Mouse (Mus musculus) lung, postnatal 25 days (tissue): ENCODE results near the gene Ephx1.
"Not testable (repeated sequence)": the region's sequence is repeated elsewhere in the genome, so short reads cannot be mapped to it uniquely, and the experiment has no call there.

Experiments
- DNase-seq: peaks from one replicate; pipeline ENCODE4 v3.0.0; 2022; ENCODE audit warnings: low spot score

The Ephx1 gene

DNA sequence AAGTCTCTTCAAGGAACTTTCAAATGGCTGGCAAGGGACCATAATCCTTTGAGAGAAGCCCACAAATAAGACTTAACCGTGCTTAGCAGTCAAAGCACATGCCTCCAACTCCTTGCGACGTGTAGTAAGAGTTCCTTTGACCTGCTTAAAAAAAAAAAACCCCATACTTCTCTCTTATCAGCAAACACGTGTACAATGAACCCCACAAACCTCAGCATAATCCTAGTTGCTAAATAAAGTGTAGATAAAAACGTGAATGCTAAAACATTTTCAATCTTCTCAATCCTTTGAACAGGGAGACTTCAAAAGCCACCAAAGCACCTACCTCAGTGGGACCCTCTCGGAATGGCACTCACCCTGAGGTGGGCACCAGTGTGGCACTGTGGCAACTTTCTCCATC lies 7.3 kb downstream of the Ephx1 start:
- DNase-seq = no peak

DNA sequence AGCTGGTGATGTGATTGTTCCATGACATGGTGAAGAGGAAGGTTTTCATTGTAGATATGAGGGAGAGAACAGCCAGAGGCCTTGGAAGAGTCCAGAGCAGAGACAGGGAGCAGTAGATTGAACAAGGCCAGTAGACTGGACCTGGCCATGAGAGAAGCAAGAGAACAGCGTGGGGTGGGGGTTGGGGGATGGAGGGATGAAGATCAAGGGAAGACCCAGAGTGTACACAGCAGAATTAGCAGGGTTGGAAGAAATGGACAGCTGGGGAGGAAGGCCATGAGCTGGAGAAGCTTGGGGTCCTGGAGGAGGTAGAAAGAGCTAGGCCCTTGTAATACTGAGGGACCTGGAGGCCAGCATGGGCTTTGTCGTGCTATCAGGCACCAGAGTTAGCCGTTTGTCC lies 8.3 kb downstream of the Ephx1 start:
- no peak for DNase-seq

DNA sequence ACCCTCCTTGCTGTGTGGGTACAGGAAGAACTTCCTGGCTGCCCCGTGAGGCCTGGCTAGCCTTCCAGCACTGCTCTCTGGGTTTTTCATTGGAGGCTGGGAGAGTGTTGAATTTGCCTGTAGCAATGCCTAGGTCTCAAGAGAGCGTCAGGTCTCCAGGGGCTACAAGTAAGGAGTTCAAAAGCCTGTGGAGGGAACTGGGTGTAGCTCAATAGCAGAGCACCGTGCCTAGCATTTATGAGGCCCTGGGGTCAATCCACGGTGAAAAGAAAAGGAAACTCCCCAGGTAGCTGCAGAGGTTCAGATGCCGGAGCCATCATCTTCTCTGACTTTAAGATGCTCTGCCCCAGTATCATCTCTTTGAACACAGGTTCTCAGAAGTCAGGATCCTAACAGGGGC lies 9.1 kb downstream of the Ephx1 start:
- DNase-seq = no peak

DNA sequence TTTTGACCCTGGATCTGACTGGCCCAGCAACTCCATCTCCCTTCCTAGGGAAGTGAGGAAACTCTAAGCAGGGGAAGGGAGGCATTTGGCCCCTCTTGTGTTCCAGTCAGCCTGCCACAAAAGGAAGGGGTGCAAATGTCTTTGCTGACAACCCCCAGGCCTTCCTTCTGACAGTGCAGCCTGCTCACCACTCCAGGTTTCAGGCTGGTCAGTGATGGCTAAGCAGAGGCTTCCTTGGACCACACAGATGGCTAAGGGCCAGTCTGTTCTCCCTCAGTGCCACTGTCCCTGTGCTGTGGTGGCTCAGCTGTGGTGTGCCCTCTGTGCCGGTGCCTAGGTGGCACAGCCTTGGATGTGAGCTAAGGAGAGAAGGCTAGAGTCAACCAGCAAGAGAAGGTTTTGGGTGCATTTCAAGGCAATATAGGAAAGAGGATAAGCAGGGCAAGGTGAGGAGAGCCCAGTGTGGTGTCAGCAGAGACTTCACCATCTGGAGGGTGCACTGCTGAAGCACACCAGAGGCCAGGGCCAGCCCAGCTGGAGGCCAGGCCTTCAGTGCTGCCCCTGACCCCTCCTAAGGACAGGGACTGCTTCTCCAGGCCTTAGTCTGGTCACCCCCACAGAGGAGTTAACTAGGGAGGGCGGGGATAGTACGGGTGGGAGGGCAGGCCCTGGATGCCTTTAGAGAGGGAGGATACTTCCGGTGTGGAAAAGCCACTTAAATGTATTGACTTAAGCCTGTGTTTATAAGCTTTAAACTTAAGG lies 10.4 kb downstream of the Ephx1 start:
- no peak for DNase-seq

DNA sequence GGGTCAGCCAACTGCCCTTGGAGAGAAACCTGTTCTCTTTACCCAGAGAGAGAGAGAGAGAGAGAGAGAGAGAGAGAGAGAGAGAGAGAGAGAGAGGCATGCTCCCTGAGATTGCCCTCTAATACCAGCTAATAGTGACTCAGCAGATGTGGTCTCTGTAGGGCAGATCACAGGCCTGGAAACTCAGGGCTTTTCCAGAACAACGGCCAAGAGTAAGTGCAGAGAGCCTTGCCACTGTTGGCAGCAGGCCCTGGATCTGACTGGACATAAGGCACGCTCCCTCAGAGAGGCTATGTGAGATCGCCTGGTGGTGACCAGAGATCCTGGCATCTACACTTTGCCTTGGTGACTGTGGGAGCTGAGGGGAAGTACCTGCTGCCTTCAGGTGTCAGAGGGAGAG lies 10.9 kb downstream of the Ephx1 start:
- peak; percentile 70 for DNase-seq

DNA sequence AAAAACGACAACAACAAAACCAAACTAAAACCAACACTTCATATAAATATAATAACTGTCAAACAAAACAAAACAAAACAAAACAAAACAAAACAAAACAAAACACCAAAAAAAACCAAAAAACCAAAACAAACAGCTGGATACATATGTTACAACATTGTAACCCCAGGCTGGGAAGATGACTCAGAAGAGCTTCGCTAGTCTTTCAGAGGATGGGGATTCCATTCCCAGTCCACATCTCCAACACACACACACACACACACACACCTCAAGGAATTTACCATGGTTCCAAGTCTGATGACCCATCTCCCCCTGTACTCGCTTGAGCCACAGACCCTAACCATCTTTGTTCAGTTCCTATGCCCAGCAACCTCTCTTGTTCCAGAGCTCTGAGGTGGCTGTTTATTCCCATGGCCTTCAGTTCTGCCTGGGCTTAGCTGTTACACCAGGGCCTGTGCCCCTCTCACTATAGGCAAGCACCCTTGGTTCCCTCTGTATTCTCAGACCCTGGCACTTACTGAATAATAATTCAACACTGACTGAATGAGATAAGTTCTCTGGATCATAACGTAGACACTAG lies 11.6 kb downstream of the Ephx1 start:
- no peak for DNase-seq

DNA sequence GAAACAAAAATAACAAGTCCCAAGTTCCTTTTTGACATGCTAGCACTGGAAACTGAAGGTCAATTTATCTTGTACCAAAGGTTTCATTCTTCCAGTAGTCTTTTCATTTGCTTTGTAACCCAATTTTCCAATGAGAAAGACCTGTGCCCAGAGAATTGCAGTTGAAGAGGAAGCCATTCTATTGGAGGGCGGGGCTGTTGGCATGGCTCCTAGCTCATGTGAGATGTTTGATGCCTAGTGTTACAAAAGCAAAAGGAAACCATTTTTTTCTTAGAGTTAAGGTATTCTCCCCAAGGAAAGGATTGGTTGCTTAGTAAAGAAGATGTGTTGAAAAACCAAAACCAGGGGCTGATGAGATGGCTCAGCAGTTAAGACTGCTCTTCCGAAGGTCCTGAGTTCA lies 12.4 kb downstream of the Ephx1 start:
- DNase-seq = peak; percentile 65

DNA sequence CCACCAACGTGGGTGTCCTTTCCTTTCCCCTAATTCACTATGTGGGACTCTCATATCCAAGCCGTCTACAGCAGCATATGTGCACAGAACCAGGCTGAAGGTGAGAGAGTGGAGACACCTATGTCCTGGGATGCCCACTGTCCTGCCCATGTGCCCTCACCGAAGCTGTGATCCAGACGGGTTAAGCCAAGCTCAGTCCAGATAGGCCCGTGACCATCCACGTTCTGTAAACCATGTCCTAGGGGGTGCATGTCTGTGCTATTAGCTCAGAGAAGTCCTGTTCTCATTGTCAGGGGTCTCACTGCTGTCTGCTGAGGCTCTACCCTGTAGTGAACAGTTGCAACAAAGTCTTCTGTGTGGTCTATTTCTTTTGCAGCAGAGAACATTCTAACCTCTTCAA lies 12.9 kb downstream of the Ephx1 start:
- DNase-seq = no peak

DNA sequence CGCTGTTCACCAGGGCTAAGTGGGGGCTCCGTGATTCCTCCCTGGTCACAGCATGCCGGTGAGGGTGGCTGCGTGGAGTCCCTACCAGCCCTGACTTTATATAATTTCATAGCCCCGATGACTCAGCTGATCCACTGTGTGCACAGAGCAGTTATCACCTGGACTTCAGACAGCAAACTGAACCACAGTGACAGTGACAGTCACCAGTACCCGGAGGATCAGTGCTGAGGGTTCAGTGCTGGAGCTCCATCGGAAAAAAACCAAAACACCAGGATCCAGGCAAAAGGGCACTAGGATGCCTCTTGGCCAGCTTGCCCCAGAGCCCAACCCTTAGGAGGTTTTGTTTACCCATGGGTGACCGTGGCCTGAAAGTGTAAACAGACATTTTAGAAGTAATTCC lies 15.4 kb downstream of the Ephx1 start:
- no peak for DNase-seq

DNA sequence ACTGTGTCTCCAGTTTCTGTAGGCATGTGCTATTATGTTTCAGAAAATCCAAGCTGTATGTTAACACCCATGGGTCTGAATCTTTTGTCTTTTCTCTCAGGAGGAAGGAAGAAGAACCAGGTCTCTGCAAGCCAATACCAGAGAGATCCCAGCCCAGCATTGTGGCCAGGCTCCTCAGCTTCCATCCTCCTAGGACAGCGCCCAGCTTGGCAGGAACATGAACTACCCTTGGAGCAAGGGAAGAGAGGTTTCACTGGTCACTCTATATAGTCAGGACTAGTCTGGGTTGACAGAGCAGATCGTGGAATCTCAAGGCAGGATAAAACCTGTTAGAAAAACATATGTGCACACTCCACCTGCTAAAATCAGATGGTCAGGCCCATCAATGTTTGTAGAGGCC lies 16.9 kb downstream of the Ephx1 start:
- no peak for DNase-seq

DNA sequence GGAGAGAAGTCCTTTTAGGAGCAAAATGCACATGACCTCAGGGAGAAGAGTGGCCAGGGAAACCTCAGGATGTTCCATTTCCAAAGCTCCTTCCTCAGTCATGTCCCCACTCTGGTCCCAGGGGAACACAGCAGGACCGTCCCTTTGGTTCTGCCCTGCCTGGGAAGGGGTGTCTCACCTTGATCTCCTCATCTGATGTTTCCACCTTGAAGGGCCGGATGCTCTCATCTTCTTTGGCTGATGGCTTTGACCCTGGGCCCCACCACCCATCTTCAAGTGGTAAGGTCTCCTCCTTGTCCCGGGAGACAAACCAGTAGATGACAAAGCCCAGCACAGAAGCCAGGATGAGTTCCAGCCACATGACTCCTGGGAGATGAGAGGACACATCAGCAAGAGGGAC lies 19.1 kb downstream of the Ephx1 start:
- no peak for DNase-seq

DNA sequence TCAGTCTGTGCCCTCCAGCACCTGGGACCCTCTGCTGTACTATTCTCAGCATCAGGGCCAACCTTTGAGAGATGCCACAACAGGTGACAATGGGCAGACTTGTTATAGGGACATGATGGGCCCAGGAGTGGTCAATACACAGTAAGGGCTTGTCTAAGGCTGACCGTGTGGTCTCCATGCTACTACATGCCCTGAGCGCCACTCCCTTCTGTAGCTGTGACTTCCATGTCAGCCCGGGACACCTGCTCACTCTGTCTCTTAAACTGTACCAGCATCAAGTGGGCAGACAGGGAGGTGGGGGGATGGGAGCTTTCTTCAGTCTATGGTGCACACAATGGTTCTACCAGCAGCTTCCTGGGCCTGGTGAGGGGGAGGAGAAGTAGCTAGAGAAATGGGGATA lies 19.5 kb downstream of the Ephx1 start:
- no peak for DNase-seq

DNA sequence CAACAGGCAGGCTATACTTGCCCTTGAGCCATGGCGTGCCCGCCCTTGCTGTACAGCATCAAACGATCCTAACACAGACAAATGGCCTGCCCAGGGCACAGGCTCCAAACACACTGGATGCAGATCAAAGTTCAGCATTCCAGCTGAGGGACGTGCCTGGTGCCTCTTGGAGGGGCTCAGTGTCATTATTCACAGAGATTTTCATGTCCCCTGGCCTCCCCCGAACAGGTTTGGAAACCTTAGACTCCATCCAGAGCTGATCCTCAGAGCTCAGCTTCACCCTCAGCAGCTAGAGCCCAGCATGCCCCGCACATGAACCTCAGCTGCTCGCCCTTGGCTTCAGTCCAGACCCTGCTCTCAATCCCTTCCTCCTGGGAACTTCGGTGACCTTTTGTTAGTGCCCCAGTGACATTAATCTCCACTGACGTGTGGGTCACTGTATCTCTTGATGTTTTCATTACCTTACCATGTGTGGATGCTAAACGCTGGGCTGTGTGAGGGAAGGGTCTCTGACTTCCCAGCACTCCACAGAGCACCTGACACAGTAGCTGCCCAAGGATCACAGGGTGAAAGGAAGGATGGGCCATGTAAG lies 20.1 kb downstream of the Ephx1 start:
- DNase-seq = no peak

DNA sequence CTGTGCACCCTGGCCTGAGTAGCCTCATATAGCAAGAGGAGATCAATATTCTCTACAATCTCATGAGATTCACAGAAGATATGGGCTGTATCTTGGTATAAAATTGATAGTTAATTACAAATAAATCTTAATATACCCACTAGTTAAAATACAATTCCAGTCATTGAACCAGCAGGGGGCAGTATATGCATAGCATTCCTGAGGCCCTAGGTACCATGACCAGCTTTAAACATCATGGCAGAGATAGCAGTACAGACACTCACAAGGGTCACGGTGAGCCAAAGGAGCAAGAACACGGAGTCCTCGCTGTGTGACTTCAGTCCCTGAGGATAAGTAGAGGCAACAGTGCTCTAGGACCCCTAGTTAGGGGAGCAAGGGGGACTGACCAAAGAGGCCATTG lies 28.6 kb downstream of the Ephx1 start:
- peak; percentile 69 for DNase-seq

DNA sequence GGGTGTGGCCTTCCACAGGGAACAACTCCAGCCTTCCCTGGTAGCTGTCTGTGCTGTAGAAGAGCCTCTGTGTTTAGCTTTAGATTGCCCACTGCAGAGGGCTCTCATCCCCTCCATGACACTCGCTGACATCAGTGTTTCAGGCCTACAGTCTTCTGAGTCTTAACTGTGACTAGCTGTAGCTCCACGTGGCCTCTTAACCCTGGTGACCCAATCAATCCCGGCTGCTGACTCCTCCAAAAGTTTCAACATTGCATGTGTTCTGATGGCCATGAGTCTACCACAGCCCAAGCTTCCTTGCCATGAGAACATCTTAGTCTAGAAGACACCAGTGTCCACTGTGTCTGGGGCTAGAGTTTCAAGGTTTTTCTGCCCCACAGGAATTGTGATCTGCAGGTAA lies 30.0 kb downstream of the Ephx1 start:
- DNase-seq = no peak

DNA sequence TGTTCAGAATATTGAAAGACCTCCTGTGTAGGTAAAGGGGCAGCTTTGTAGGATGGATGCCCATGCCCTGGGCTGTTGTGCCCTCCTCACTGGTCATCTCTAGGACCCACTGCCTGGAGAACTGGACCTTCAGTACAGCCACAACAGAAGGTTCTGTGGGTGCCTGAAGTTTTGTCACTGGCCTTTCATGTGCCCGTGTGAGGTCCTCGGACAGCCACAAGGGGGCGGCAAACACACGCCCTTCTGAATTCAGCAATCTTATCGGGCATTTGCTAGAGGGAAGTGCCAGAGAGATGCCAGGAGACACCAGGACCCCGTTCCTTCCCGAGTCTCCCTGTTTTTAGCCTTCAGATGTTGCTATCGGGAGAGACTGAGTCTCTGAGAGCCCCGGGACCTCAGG lies 32.9 kb downstream of the Ephx1 start:
- DNase-seq = peak; percentile 73

DNA sequence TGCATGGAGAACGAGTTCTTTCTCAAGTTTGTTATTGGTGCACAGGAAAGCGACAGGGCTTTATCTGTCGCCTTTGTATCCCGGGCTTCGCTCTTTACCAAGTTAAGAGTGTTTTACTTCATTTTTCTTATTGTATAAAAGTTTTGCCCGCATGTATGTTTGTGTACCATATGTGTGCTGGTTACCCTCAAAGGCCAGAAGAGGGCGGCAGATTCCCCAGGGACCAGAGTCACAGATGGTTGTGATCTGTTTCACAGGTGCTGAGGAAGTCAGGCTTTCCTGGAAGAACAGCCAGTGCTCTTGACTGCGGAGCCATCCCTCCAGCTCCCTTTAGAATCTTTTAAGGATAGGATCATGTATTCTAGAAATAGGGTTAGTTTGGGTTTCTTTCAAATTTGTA lies 34.0 kb downstream of the Ephx1 start:
- no peak for DNase-seq

DNA sequence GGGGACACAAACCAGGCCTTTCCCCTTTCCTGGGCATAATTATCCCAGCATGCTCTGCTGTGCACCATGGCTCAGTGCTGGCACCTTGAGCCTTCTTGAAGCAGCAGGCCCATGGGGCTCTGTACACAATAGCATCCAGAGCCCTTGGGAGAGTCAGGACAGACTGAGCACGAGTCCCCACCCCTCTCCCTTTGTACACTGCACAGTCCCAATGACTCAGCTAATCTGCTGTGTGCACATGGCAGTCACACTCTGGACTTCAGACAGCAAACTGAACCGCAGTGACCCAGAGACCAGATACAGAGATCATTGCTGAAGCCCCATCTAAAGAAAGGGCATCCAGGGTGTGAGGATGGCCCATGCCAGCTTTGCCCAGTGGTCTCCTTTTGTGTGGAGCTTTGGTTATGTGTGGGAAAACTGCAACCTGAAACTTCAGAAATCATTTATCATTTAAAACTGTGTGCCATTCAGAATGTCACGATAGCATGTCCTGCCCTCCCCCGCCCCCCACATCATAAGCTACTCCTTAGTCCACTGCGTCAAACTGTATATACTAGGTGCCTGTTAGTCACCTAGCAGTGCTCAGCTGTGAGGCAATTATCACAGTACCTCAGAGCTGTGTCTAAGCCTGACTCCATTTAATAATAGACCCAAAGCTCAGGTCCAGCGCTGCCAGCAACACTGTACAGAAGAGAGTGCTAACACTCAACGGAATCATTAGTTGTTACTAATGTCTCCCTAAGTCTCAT lies 39.2 kb downstream of the Ephx1 start:
- not testable (repeated sequence) for DNase-seq

DNA sequence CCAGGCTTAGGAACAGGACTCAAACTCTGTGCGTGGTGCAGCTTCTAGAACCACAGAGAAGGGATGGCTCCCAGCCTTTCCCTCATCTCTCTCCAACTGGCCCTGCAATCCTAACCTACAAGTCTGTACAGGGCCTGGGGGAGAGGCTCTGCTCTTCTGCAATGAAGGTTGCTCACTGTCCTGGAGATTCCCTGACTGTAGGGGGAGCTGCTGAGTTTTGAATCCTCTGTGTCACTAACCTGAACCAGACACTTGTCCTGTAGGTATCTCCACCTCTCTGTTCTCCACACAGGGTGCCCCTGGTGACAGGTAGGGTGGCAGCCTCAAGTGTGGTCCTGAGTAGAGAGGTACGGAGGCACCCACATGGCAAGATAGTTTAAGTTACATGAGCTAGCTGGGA lies 40.2 kb downstream of the Ephx1 start:
- DNase-seq = no peak

DNA sequence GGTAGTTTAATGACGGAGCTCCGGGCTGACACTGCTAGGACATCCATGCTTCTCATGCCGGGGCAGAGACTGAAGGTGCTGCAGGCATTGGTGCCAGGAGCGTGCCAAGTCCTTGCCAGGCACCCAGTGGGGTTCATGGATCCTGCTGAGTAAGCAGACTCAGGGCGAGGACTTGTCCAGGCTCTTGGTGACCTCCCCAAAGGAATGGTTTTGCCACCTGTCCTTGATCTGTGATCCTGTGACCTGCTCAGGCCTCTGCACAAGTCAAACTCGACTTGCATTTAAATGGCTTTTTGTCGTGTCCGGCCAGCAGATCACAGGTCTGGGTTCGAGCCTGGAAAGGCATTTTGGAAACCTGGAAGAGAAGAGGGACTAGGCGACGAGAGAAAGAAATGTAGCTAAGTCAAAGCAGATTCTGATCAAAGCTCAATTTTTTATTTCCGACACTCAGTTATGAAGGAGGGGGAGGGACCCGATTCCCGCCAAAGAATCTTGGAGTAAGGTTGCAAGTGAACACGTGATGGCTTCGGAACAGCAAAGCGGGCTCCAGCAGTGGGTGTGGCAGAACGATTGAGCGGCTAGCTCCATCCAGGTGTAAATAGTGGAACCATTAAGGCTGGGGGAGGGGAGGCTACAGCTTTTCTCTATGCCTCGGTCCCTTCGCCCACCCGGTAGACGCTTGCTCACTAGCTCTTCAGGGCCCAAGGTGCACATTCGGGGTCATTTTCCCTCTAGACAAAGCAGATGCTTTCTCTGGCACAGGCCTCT lies 41.0 kb downstream of the Ephx1 start:
- DNase-seq = no peak

DNA sequence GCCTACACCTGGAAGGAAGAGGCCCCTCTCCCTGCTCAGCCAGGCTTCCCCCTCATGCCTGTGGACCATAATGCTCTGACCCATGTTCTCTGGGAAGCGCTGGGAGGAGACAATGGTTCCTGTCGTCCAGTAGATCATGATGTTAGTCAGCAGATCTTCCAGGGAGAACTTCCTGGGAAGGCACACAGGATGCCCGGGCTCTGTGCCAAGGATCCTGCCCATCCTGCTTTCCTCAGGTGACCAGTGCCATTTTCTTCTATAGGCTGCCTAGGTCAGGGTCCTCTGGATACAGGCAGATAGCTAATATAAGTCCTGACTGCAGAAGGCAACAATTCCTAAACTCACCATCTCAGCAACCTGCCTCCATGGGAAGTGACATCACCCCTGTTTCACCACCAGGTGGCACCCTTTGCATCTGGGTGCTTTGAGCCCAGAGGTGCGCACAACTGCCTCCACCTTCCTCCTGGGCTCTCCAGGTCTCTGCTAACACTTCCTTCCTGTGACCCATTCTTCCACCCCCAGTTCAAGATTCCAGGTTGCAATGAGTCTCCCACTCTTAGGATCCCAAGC lies 44.5 kb downstream of the Ephx1 start:
- DNase-seq = peak; percentile 48
